Mouse (Mus musculus): ENCODE measurements around the gene Chat. TPM values are rescaled to one million over a fixed set of nuclear protein-coding genes. Genes with fewer than 3 reads are reported as not detected.

Gene Chat
- not detected in 2 replicates for polyA plus RNA-seq (2012)

DNA sequence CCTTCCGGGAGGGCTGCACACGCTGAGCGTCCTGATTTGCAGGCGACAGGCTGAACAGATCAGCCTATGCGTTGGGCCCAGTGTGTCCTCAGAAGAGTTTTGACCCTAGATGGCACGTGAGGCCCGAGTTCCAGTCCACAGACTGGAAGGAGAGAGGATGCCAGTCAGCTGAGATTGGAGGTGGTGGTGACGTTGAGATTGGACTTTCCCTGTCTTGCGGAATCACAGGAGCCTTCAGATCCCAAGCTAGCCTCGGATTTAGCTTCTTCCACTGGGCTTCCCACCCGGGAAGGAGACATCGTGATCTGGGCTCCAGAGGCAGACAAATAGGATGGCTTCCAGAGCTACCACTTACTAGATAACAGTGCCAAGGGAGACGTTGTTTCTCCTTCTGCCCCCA lies at the start of gene Chat:
TSS of gene Chat (minus strand) at position 101 of the 400 bp plus-strand sequence.
- peaks cover 64% of the 10 kb centered on the region for H3K27me3 ChIP-seq (ENCODE audit: control insufficient read depth)
- H3K4me3 ChIP-seq (replicated peaks) = no peak within 1 kb of the TSS
- H3K4me1 ChIP-seq (ENCODE audit: control insufficient read depth) = no peaks in the 10 kb centered on the region

DNA sequence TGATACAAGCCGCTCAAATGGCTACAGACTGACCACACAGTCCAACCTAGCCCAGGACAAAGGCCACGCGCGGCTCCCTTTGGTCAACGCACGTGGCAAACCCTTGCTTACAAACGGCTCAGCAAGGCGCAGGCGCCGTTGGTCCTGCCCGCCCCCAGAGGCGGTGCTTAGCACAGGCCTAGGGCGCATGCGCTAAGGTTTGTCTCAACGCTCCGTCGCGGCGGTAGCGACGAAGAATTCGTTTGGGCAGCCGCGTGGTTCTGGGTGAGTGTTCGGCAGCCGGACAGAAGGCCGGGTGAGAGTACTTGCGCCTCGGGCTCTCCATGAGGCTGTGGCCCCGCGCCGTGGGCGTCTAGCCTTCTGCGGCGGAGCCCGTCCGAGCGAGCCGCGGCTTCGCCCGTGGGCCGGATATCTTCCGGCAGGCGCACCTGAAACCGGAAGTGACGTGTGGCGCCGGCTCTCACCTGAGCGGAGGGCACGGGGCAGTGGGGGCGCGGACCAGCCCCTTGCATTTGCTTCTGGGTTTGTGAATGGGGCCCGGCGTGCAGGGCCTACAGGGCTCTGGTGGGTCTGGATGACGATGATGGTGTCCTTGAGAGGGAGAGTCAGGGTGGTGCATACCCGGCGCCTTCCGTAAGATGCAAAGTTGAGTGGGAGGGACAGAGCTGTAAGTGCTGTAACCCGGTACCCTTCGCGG lies 47.7 kb upstream of the Chat start, which contains the start of gene Ercc6:
TSS of gene Ercc6 (plus strand) at position 186 of the 697 bp plus-strand sequence.
- Histone ChIP-seq H3K9me3 (ENCODE audit: control insufficient read depth, low read length) (no peaks in the 10 kb centered on the region), H3K36me3 (ENCODE audit: control insufficient read depth) (peaks cover 20% of the 10 kb centered on the region), H3K4me1 (ENCODE audit: control insufficient read depth) (peaks cover 34% of the 10 kb centered on the region), H3K4me3 (replicated peaks) (peak within 1 kb of the TSS; percentile 95), H3K27me3 (ENCODE audit: control insufficient read depth) (no peaks in the 10 kb centered on the region)
- TF ChIP-seq TAL1 (IDR thresholded peaks at IDR 0.05; ENCODE audit: low read length) (no peak), GATA1 (IDR thresholded peaks at IDR 0.05; ENCODE audit: low read length) (no peak)

More for the DNA sequence above, at the start of gene Chat:
- Histone ChIP-seq H3K9me3 (ENCODE audit: control insufficient read depth, low read length) (peaks cover 4% of the 10 kb centered on the region; the same call in 1 of the 2 replicates), H3K36me3 (ENCODE audit: control insufficient read depth) (no peaks in the 10 kb centered on the region)
- TF ChIP-seq GATA1 (IDR thresholded peaks at IDR 0.05; ENCODE audit: low read length) = no peak
- no peak for TF ChIP-seq TAL1 (IDR thresholded peaks at IDR 0.05; ENCODE audit: low read length)

DNA sequence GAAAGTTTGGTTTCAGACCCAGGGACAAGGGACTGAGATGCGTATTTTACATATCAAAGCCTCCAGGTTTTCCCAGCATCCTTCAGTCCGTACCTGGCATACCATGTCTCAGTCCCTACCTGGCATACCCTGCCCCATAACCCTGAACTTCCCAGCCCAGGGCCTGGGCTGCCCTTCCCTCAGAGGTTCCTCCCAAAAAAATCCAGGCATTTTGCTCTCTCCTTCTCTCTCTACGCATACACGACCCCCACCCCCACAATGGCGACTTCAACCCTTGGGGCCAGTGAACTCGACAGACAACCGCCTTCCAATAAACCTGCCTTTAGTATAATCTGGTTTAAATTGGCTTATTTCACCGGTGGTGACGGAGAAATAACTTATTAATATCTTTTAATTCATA lies 47.1 kb upstream of the Chat start:
- no peaks in the 10 kb centered on the region for H3K27me3 ChIP-seq (ENCODE audit: control insufficient read depth)
- peaks cover 40% of the 10 kb centered on the region for H3K4me1 ChIP-seq (ENCODE audit: control insufficient read depth)
- no peaks in the 10 kb centered on the region for H3K9me3 ChIP-seq (ENCODE audit: control insufficient read depth, low read length)
- no peak for TF ChIP-seq GATA1 (IDR thresholded peaks at IDR 0.05; ENCODE audit: low read length)
- peak overlapping the region; percentile 95 for H3K4me3 ChIP-seq (replicated peaks)
- H3K36me3 ChIP-seq (ENCODE audit: control insufficient read depth) = peaks cover 17% of the 10 kb centered on the region

DNA sequence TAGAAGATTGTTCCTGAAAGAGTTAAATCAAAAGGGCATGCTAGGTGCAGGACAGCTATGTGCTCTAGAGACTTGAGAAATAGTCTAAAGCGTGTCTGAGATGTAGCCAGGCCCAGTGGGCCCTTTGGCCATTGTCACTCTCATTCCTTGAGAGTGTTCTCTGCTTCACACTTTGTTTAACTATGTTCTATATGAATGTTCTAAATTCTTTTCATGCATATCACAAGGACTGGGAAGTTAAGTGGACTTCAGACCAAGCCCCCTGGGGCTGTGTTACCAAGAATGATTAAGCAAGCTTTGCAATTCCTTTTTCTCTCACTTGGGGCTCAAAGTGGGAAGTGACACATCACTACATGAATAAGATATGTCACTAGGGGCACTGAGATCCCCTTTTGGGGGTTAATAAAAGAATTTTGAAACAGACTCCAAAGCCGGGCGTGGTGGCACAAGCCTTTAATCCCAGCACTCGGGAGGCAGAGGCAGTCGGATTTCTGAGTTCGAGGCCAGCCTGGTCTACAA lies 43.7 kb upstream of the Chat start:
- Histone ChIP-seq H3K36me3 (ENCODE audit: control insufficient read depth) (no peaks in the 10 kb centered on the region), H3K9me3 (ENCODE audit: control insufficient read depth, low read length) (no peaks in the 10 kb centered on the region), H3K4me1 (ENCODE audit: control insufficient read depth) (peaks cover 36% of the 10 kb centered on the region), H3K27me3 (ENCODE audit: control insufficient read depth) (no peaks in the 10 kb centered on the region), H3K4me3 (replicated peaks) (no peak overlapping the region)
- TF ChIP-seq GATA1 (IDR thresholded peaks at IDR 0.05; ENCODE audit: low read length) (no peak), TAL1 (IDR thresholded peaks at IDR 0.05; ENCODE audit: low read length) (no peak)

DNA sequence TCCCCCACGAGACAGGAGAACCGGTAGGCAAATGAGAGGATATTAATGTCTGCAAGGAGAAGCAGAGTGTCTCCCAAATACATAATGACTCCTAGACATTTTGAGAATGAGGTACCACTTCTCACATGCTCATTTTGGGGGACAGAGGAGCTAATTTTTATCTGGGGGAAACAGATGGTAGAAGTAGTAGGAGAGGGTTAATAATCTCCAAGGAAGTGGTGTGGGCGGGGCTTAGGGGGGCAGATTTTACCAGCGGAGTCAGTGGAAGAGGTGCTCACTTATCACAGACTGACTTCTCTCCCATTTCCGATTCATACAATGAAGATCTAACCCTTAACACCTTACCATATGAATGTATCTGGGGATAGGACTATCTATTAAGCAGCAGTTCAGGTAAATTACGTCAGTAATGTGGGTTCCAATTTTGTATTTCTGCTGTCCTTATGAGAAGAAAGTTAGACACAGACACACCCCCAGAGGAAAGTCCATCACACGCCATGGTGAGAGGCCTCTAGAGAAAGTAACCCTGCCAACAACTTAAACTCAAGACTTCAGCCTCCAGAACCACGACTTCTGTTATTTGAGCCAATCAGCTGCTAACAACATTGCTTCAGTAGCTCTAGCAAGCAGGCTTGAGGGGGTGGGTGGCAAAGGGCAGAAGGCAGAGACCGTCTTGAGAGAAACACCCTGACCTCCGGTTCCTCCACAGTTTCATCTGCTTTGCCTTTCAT lies 42.5 kb upstream of the Chat start:
- Histone ChIP-seq H3K4me3 (replicated peaks) (no peak overlapping the region), H3K4me1 (ENCODE audit: control insufficient read depth) (peaks cover 26% of the 10 kb centered on the region), H3K27me3 (ENCODE audit: control insufficient read depth) (no peaks in the 10 kb centered on the region), H3K9me3 (ENCODE audit: control insufficient read depth, low read length) (no peaks in the 10 kb centered on the region), H3K36me3 (ENCODE audit: control insufficient read depth) (no peaks in the 10 kb centered on the region)
- TF ChIP-seq GATA1 (IDR thresholded peaks at IDR 0.05; ENCODE audit: low read length) (no peak), TAL1 (IDR thresholded peaks at IDR 0.05; ENCODE audit: low read length) (0 out of 3 replicates have a peak, but pooled peaks have one; percentile 28)

DNA sequence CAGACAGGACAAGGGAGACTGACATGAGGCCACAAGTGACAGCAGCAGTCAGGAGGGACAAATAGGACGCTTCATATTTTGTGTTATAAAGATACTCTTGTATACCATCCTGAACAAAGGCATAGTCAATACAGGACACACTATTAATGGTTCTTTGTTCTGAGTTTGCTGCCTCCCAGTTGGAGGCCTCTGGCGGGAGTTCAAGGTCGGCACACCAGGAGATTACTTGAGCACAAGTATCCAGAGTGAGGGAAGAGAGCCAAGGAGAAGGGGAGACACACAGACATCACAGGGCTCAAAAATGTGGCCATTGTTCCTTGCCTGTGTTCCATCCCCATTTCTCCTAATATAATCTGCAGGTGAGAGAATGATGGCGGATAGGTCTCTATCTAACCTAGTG lies 41.4 kb upstream of the Chat start:
- Histone ChIP-seq H3K27me3 (ENCODE audit: control insufficient read depth) (no peaks in the 10 kb centered on the region), H3K4me3 (replicated peaks) (no peak overlapping the region), H3K36me3 (ENCODE audit: control insufficient read depth) (no peaks in the 10 kb centered on the region), H3K9me3 (ENCODE audit: control insufficient read depth, low read length) (no peaks in the 10 kb centered on the region), H3K4me1 (ENCODE audit: control insufficient read depth) (peaks cover 18% of the 10 kb centered on the region)
- TF ChIP-seq GATA1 (IDR thresholded peaks at IDR 0.05; ENCODE audit: low read length) = no peak
- no peak for TF ChIP-seq TAL1 (IDR thresholded peaks at IDR 0.05; ENCODE audit: low read length)

DNA sequence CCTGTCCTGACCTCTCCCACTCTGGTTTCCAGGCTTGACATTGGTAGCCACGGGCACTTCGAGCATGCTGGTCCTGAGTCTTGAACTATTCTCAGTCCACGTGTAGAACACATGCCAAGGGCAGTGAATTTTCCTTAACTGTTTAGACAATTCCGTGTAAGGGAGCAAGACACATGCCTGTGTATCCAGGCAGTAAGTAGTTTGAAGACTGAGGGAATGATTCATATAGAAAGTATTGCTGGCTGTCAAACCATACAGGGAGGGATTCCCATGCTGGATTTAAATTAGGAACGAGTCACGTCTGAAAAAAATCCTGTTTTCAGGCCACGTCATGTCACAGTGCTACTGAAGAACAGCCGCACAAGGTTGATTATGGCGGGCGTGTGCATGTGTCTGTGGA lies 40.5 kb upstream of the Chat start:
- Histone ChIP-seq H3K4me3 (replicated peaks) (no peak overlapping the region), H3K27me3 (ENCODE audit: control insufficient read depth) (no peaks in the 10 kb centered on the region), H3K36me3 (ENCODE audit: control insufficient read depth) (no peaks in the 10 kb centered on the region), H3K9me3 (ENCODE audit: control insufficient read depth, low read length) (no peaks in the 10 kb centered on the region), H3K4me1 (ENCODE audit: control insufficient read depth) (peaks cover 18% of the 10 kb centered on the region)
- TF ChIP-seq TAL1 (IDR thresholded peaks at IDR 0.05; ENCODE audit: low read length) (no peak), GATA1 (IDR thresholded peaks at IDR 0.05; ENCODE audit: low read length) (no peak)

DNA sequence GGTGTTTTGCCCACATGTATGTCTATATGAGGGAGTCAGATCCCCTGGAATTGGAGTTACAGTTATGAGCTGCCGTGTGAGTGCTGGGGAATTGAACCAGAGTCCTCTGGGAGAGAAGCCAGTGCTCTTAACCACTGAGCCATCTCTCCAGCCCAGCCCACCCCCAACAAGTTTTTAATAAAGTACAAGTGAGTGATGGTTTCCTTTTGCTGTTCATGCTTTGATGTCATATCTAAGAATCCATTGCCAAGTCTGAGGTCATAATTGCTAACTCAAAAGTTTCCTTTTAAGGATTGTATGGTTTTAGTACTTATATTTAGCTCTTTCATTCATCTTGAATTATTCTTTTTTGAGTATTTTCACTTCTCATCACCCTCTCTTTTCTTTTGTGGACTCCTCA lies 38.1 kb upstream of the Chat start:
- TF ChIP-seq GATA1 (IDR thresholded peaks at IDR 0.05; ENCODE audit: low read length) = no peak
- Histone ChIP-seq H3K4me3 (replicated peaks) (no peak overlapping the region), H3K27me3 (ENCODE audit: control insufficient read depth) (no peaks in the 10 kb centered on the region), H3K9me3 (ENCODE audit: control insufficient read depth, low read length) (no peaks in the 10 kb centered on the region), H3K36me3 (ENCODE audit: control insufficient read depth) (no peaks in the 10 kb centered on the region), H3K4me1 (ENCODE audit: control insufficient read depth) (peaks cover 17% of the 10 kb centered on the region)
